Mouse (Mus musculus) heart, embryonic 12.5 days (tissue): Measurements from ENCODE around the gene Lyzl4. TPM values are rescaled to one million over a fixed set of nuclear protein-coding genes. Genes with fewer than 3 reads are reported as not detected.

Source experiments
- ATAC-seq: fragments of 200-750 bp; cut with Nextera tagmentation; 2 replicates; pipeline ENCODE4 v1.8.0; 2017; ENCODE audit warnings: moderate TSS enrichment, moderate library complexity; ENCODE audit not compliant: insufficient number of reproducible peaks, low FRiP score
- H3K27ac ChIP-seq: fragments of 300-500 bp; sonication (generic); 2 replicates; pipeline ENCODE4 v1.5.1; 2016; ENCODE audit warnings: mild to moderate bottlenecking, moderate library complexity; ENCODE audit not compliant: poor library complexity, severe bottlenecking
- H3K27me3 ChIP-seq: fragments of 300-500 bp; sonication (generic); replicated peaks from 2 replicates; pipeline ENCODE4 v1.6.1; 2016; ENCODE audit warnings: mild to moderate bottlenecking, moderate library complexity
- H3K36me3 ChIP-seq: fragments of 300-500 bp; sonication (generic); 2 replicates; pipeline ENCODE4 v1.6.1; 2016; ENCODE audit warnings: mild to moderate bottlenecking, moderate library complexity
- H3K4me1 ChIP-seq: fragments of 300-500 bp; sonication (generic); replicated peaks from 2 replicates; pipeline ENCODE4 v1.6.1; 2016; ENCODE audit warnings: mild to moderate bottlenecking
- H3K4me2 ChIP-seq: fragments of 300-500 bp; sonication (generic); 2 replicates; pipeline ENCODE4 v1.6.1; 2016; ENCODE audit warnings: mild to moderate bottlenecking, moderate library complexity
- H3K4me3 ChIP-seq: fragments of 300-500 bp; sonication (generic); 2 replicates; pipeline ENCODE4 v1.5.1; 2016; ENCODE audit warnings: mild to moderate bottlenecking
- H3K9ac ChIP-seq: fragments of 300-500 bp; sonication (generic); 2 replicates; pipeline ENCODE4 v1.6.1; 2016; ENCODE audit warnings: mild to moderate bottlenecking, moderate library complexity
- H3K9me3 ChIP-seq: fragments of 300-500 bp; sonication (generic); replicated peaks from 2 replicates; pipeline ENCODE4 v1.6.1; 2016; ENCODE audit warnings: mild to moderate bottlenecking, moderate library complexity
- WGBS: fragments of 180-500 bp; shearing (Covaris S2); methylation state at CpG from one replicate; pipeline ENCODE4 v1.1.7; 2016; 5-methylcytosine and 5-hydroxymethylcytosine counted together
- polyA plus RNA-seq: library from polyadenylated mRNA; unstranded; fragments of >200 nt; fragmentation: Nextera tagmentation; extraction: Ambion mirVana; gene quantifications from 2 replicates; pipeline ENCODE4 v1.2.1, GENCODE M21; 2016

Gene Lyzl4
- polyA plus RNA-seq, 1 experiment from 2014 or later = not detected

GRCm38 (mm10) chr9:121558167-121558566 is 83.7 kb downstream of the Lyzl4 start:
- Histone ChIP-seq H3K9me3 (no peaks in the 10 kb centered on the region), H3K4me2 (no peak overlapping the region), H3K36me3 (no peaks in the 10 kb centered on the region), H3K9ac (no peak overlapping the region), H3K4me3 (no peak overlapping the region), H3K27me3 (no peaks in the 10 kb centered on the region), H3K27ac (no peak overlapping the region), H3K4me1 (peaks cover 21% of the 10 kb centered on the region)
- ATAC-seq = no peak
- 80% methylated on average over 6 of the region's 6 CpGs for WGBS

GRCm38 (mm10) chr9:121556913-121557312 is 85.0 kb downstream of the Lyzl4 start:
- Histone ChIP-seq H3K27ac (no peak overlapping the region), H3K27me3 (no peaks in the 10 kb centered on the region), H3K9ac (no peak overlapping the region), H3K4me1 (peaks cover 21% of the 10 kb centered on the region), H3K9me3 (no peaks in the 10 kb centered on the region), H3K36me3 (no peaks in the 10 kb centered on the region), H3K4me3 (no peak overlapping the region), H3K4me2 (no peak overlapping the region)
- 14% methylated on average over 5 of the region's 5 CpGs for WGBS
- no peak for ATAC-seq

GRCm38 (mm10) chr9:121555395-121556000 is 86.4 kb downstream of the Lyzl4 start:
- Histone ChIP-seq H3K36me3 (no peaks in the 10 kb centered on the region), H3K27ac (no peak overlapping the region), H3K4me3 (no peak overlapping the region), H3K9me3 (no peaks in the 10 kb centered on the region), H3K27me3 (no peaks in the 10 kb centered on the region), H3K4me2 (no peak overlapping the region), H3K9ac (no peak overlapping the region), H3K4me1 (peaks cover 21% of the 10 kb centered on the region)
- ATAC-seq = no peak
- WGBS = 49% methylated on average over 9 of the region's 9 CpGs

- Histone ChIP-seq H3K9me3 (no peaks in the 10 kb centered on the region), H3K4me3 (no peak overlapping the region), H3K4me2 (no peak overlapping the region), H3K4me1 (peaks cover 31% of the 10 kb centered on the region), H3K27ac (no peak overlapping the region), H3K9ac (no peak overlapping the region), H3K36me3 (no peaks in the 10 kb centered on the region), H3K27me3 (0 out of 2 replicates have a peak, but pooled peaks cover 2% of the 10 kb centered on the region)
- ATAC-seq = no peak
- 35% methylated on average over 4 of the region's 4 CpGs for WGBS
Observed at GRCm38 (mm10) chr9:121553643-121554042, 88.3 kb downstream of the Lyzl4 start.

- H3K4me1 ChIP-seq = peaks cover 15% of the 10 kb centered on the region
Observed at GRCm38 (mm10) chr9:121550327-121550771, 91.5 kb downstream of the Lyzl4 start.

GRCm38 (mm10) chr9:121549444-121549843 is 92.5 kb downstream of the Lyzl4 start:
- Histone ChIP-seq H3K36me3 (no peaks in the 10 kb centered on the region), H3K27me3 (0 out of 2 replicates have a peak, but pooled peaks cover 2% of the 10 kb centered on the region), H3K4me3 (no peak overlapping the region), H3K27ac (no peak overlapping the region), H3K9me3 (peaks cover 3% of the 10 kb centered on the region), H3K4me2 (no peak overlapping the region), H3K9ac (no peak overlapping the region), H3K4me1 (peaks cover 15% of the 10 kb centered on the region)
- ATAC-seq = no peak

More at GRCm38 (mm10) chr9:121550327-121550771, 91.5 kb downstream of the Lyzl4 start:
- Histone ChIP-seq H3K4me2 (no peak overlapping the region), H3K27ac (no peak overlapping the region), H3K9me3 (peaks cover 3% of the 10 kb centered on the region), H3K27me3 (0 out of 2 replicates have a peak, but pooled peaks cover 2% of the 10 kb centered on the region), H3K9ac (no peak overlapping the region), H3K36me3 (no peaks in the 10 kb centered on the region), H3K4me3 (no peak overlapping the region)
- 70% methylated on average over 5 of the region's 5 CpGs for WGBS
- ATAC-seq = no peak

- 6% methylated on average over 5 of the region's 5 CpGs for WGBS
Observed at GRCm38 (mm10) chr9:121549010-121549409, 92.9 kb downstream of the Lyzl4 start.

GRCm38 (mm10) chr9:121547431-121547830 is 94.5 kb downstream of the Lyzl4 start:
- Histone ChIP-seq H3K27me3 (0 out of 2 replicates have a peak, but pooled peaks cover 2% of the 10 kb centered on the region), H3K27ac (no peak overlapping the region), H3K4me3 (no peak overlapping the region), H3K9me3 (peaks cover 3% of the 10 kb centered on the region), H3K4me2 (no peak overlapping the region), H3K36me3 (no peaks in the 10 kb centered on the region), H3K9ac (no peak overlapping the region), H3K4me1 (peaks cover 9% of the 10 kb centered on the region)
- WGBS = 61% methylated on average over 4 of the region's 4 CpGs
- ATAC-seq = no peak

More at GRCm38 (mm10) chr9:121549010-121549409, 92.9 kb downstream of the Lyzl4 start:
- H3K9me3 ChIP-seq = peaks cover 3% of the 10 kb centered on the region
- no peak overlapping the region for H3K4me2 ChIP-seq
- H3K36me3 ChIP-seq = no peaks in the 10 kb centered on the region
- no peak overlapping the region for H3K27ac ChIP-seq
- peaks cover 15% of the 10 kb centered on the region for H3K4me1 ChIP-seq
- no peak overlapping the region for H3K9ac ChIP-seq
- H3K4me3 ChIP-seq = no peak overlapping the region
- no peak for ATAC-seq
- H3K27me3 ChIP-seq = 0 out of 2 replicates have a peak, but pooled peaks cover 2% of the 10 kb centered on the region

- no peak overlapping the region for H3K27ac ChIP-seq
- ATAC-seq = no peak
- H3K9ac ChIP-seq = no peak overlapping the region
- H3K4me2 ChIP-seq = no peak overlapping the region
- H3K9me3 ChIP-seq = peaks cover 6% of the 10 kb centered on the region
- no peaks in the 10 kb centered on the region for H3K36me3 ChIP-seq
- no peaks in the 10 kb centered on the region for H3K27me3 ChIP-seq
- no peak overlapping the region for H3K4me3 ChIP-seq
- H3K4me1 ChIP-seq = no peaks in the 10 kb centered on the region
Observed at GRCm38 (mm10) chr9:121541530-121541929, 100.4 kb downstream of the Lyzl4 start.

- WGBS = 86% methylated on average over 9 of the region's 9 CpGs
- H3K4me1 ChIP-seq = no peaks in the 10 kb centered on the region
- peaks cover 15% of the 10 kb centered on the region for H3K9me3 ChIP-seq
- no peak overlapping the region for H3K4me3 ChIP-seq
- no peaks in the 10 kb centered on the region for H3K27me3 ChIP-seq
- H3K9ac ChIP-seq = no peak overlapping the region
- no peak for ATAC-seq
- no peak overlapping the region for H3K4me2 ChIP-seq
- H3K27ac ChIP-seq = no peak overlapping the region
- H3K36me3 ChIP-seq = no peaks in the 10 kb centered on the region
Observed at GRCm38 (mm10) chr9:121532626-121533025, 109.3 kb downstream of the Lyzl4 start.

GRCm38 (mm10) chr9:121528605-121529357 is 113.1 kb downstream of the Lyzl4 start:
- Histone ChIP-seq H3K27ac (no peak overlapping the region), H3K4me3 (no peak overlapping the region), H3K36me3 (no peaks in the 10 kb centered on the region), H3K9ac (no peak overlapping the region), H3K4me2 (no peak overlapping the region), H3K27me3 (no peaks in the 10 kb centered on the region), H3K9me3 (peaks cover 20% of the 10 kb centered on the region), H3K4me1 (no peaks in the 10 kb centered on the region)
- WGBS = 56% methylated on average over 8 of the region's 8 CpGs
- no peak for ATAC-seq
